Mouse (Mus musculus): ENCODE results near the gene Map4k4.

The Map4k4 gene

GRCm38 (mm10) chr1:39937609-39938008 is 36.9 kb downstream of the Map4k4 start:
- DNase-seq: no peak

DNA sequence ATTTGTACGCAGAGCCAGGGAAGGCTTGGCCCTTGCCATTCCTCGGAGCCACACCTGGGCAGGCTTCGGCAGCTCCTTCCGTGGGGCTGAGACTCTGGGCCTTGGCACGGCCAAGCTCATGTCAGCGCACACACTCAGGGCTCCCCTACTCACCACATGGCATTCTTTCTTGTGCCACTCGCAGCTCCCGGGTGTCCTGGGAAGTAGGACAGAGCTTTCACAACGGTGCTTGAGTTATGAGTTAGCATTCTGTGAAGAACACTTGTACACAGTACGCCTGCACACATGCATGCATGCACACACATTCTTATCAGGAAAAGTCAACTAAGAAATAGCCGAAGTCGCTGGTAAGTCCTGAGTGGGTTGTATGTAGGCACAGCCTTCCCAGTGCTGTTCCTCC is 38.7 kb downstream of the Map4k4 start:
- no peak for DNase-seq

- DNase-seq: no peak
Observed at GRCm38 (mm10) chr1:39940342-39940741, 39.6 kb downstream of the Map4k4 start.

- no peak for DNase-seq
Observed at GRCm38 (mm10) chr1:39941237-39942179, 40.8 kb downstream of the Map4k4 start.

DNA sequence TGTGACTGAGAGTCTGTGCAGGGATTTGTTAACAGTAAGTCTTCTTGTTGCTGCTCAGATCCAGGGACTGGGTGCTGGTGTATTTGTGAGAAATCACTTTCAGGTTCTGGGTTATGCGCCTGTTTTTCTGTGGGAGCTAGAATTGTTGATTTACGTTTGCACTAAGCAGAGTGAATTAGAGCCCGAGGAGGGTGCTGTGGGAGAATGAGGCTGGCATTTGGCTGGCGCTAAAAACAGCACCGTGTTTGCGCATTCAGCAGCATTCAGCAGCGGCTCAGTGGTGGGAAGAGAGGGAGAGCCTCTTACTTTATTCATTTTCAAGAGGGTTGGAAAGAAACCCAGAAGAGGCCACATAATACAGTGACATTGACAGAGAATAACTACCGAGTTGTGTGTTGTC is 42.2 kb downstream of the Map4k4 start:
- DNase-seq: no peak

DNA sequence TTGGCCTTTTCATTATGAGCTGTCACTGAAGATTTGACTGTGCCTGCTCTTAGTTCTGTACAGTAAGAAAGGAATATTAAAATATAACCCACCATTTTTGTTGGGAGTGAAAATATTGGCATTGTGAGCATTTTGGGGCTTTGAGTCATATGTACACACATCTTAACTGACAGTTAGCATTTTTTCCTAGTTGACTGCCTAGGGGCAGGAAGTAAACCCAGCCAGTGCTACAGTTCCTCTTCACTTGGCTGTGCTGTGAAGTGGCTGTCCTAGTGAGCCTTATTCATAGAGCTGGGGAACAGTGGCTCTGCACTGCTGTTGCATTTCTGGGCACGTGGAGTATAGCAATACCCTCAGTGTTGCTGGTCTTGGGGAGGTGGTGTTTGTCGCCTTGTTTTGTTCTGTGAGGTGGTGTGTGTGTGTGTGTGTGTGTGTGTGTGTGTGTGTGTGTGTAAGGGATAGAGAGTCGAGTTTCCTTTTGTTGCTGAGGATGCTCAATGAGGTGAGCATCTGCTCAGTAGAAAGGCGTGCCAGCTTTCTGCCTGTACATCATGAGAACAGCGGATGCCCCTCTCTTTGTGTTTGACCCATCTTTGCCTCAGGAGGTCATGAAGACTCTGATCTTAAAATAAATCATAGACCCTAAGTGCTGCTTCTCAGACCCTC is 43.7 kb downstream of the Map4k4 start:
- DNase-seq: no peak

- DNase-seq: no peak
Observed at GRCm38 (mm10) chr1:39944972-39945323, 44.2 kb downstream of the Map4k4 start.

- no peak for DNase-seq
Observed at GRCm38 (mm10) chr1:39946391-39946790, 45.7 kb downstream of the Map4k4 start.

- DNase-seq: no peak
Observed at GRCm38 (mm10) chr1:39947179-39947578, 46.5 kb downstream of the Map4k4 start.

DNA sequence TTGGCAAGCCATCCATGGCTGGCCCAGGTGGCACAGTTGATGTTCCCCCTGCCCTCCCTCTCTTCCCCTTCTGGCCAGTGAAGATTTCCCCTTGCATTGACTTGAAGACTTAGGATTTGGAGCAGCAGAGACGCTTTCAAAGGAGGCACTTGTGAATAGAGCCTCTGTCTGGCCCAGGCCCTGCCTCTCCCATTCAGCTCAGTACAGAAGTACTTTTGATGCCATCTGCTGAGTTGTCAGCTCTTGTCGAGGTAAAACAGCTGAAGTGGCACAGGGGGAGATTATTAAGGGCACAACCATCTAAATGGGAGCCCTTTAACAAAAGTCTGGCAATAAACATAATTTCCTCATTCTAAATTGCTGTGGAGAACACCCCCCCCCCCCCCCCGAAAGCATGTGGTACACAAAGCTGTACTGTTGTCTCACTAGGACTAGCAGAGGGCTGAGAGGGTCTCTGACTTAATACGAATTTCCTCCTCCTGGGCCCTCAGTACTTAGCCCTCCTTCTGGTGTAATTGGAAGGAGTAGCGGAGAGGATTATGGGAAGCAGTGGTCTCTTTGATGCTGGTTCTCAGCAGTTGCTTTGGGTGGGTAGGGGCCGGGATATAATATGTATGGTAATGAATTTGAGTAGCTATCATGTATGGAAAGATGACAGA is 47.1 kb downstream of the Map4k4 start:
- no peak for DNase-seq

DNA sequence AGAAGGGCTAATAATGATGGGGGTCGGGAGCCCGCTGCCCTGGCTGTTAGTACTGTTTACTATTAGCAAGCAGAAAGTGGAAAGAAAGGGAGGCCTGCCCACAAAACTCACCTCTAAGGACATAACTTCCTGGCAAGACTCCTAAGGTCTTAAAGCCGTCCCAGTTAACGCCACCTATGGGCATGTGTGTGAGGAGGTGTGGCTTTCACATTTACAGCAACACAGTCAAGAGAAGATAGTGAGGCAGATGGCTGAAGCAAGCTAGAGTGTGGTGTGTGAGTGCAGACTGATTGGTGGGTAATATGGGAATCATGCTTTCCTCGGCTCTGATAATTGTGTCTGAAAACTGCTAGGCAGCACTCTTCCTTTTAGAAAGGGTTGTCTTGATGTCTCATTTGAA is 48.5 kb downstream of the Map4k4 start:
- peak; percentile 42 for DNase-seq

DNA sequence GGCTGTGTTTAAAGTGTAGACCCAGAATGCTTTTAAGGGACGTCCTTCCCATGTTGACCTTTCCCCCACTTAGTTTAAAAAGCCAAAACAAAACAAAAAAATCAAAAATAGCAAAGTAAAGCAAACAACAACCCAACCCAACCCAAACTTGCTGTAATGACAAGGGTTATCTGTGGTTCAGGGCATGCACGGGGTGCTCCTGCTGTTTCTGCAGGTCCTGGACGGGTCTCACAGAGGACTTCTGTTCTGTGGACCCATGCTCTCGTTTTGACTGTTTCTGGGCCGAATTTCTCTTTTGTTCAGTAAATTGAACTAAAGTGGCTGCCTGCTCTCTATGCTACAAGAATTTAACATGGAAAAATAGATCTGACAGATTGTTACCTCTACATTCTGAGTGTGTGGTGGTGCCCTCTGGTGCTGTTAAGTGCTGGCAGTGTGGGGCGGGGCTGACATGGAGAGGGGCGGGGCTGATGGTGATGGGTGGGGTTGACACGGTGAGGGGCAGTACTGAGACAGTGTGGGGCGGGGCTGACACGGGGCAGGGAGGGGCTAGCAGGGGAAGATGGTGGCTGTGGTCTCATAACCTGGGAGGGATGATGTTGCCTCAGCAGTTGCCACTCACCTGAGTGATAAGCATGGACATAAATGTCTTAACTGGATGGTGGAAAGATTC is 49.2 kb downstream of the Map4k4 start:
- DNase-seq: peak; percentile 88

DNA sequence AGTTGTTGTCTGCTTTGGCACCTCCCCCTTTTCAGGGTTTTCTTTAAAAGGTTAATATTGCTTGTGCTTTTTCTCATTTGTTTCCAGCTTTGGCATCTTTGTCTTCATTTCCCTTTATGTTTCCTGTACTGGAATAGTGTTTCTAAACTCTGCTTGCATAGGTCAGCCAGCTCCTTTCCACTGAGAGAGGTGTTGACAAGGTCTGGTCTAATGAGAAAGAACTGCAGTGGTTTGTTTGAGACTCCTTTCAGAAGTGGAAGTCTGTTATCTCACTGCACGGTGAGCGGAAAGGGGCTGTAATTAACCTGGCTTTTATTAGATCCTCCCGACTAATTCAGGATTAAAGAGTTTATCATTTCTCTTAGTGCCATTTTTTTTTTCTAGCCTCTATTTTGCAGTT is 49.9 kb downstream of the Map4k4 start:
- no peak for DNase-seq

DNA sequence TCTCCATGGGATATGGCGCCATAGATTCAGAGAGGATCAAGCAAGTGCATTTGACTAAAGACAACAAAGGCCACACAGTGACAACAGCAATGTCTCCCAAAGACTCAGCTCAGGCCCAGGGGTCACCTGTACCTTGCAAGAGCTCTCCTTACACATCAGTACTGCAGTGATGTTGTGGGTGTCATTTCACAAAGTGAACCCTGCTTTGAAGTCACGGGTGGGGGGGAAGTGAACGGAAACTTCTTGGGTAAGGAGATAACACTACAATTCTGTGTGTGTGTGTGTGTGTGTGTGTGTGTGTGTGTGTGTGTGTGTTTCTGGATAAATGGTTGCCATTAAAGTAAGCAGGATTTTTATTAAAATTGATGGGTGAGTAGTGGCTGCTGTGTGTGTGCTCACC is 53.9 kb downstream of the Map4k4 start:
- no peak for DNase-seq

DNA sequence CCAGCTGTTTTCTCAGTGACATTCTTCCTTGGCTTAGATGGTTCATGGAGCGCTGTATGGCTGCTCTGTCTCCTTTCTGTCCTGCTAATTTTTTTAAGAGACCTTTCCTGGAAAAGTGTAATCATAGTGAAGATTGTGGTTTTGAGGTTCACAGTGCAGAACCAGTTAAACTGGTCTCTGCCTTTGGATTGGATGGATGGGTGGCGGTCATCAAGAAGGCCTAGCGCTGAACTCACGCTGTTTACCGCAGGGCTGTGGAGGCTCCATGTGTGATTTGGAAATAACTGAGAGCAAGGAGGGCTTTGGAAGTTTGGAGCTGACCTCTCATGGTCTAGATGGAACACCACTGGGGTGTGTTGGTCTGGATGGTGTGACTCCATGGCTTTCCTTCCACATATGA is 56.0 kb downstream of the Map4k4 start:
- no peak for DNase-seq

GRCm38 (mm10) chr1:39957981-39958380 is 57.3 kb downstream of the Map4k4 start:
- DNase-seq: no peak

DNA sequence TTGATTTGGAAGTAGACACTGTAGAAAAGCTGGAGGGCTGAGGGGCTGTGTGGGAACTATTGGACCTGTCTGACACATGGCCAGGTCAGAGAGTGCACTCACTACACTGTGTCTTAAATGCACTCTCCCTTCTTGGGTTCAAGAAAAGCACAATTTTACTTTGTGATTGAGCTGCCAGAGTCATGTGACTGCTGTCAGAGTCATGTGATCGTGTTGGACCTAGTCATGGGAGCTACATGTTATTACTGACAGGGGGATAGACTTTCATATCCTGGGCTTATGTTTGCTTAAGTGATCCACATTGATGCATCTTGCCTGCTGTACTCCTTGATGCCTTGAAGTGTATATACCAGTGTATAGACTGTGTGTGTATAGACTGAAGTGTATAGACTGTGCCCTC is 59.9 kb downstream of the Map4k4 start:
- no peak for DNase-seq

DNA sequence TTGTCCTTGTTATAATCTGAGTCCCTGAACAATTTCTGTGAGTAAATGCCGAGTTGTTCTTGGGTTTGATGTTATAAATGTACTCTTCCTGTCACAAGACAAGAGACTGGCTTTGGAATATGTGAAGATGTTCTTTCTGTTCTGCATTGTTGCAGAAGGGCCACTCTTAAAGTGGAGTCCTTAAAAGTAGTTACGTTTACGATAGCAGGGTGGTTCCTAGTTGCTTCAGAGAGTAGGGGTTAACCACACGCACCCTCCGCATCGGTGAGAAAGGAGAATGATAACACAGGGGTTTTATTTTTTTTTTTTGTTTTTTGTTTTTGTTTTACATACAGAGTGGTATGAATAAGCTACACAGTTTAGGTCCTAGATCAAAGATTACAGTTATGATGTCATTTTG is 60.4 kb downstream of the Map4k4 start:
- no peak for DNase-seq

DNA sequence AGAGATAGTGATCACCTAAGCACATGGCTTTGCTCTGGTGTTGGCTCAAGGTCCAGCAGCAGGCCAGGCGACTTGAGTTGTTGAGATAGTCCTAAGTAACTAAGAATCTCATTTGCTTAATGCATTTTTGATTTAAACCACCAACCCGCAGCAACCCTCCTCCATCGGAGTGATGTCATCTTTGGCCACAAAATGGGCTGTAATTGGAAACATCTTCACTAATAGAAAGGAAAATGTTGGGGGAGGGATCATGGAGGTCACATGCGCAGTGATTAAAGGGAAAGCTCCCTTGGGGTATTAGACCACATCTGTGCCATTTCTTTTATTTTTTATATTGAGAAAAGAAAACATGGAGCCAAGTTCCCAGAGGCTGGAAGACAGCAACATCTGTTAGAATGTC is 61.6 kb downstream of the Map4k4 start:
- no peak for DNase-seq

- DNase-seq: no peak
Observed at GRCm38 (mm10) chr1:39962840-39963239, 62.1 kb downstream of the Map4k4 start.

DNA sequence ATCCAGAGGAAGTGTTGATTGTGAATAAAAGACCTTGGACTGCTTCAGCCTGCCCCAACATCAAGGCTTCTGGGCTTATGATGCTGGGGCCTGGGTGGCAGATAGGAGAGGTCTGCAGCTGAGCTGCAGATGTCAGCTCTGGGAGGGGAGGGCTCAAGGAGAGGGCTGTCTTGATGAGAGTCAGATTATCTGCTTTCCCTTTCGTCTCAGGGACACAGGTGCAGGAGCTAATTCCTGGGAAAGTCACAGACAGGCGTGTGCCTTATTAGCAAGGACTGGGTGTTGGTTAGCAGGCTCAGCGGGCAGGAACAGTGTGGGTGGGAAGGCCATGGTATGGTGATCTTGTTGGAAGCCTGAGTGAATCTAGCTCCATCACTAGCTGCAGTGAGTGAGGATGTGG is 63.1 kb downstream of the Map4k4 start:
- DNase-seq: no peak

GRCm38 (mm10) chr1:39964427-39964826 is 63.7 kb downstream of the Map4k4 start:
- no peak for DNase-seq

- DNase-seq: peak; percentile 24
Observed at GRCm38 (mm10) chr1:39965461-39965860, 64.7 kb downstream of the Map4k4 start.

All from liver (tissue).